Mouse (Mus musculus) ZHBTc4 (cell line): ENCODE results near the gene Kmt2b.

Experiments
- DNase-seq: peaks from one replicate; pipeline ENCODE4 v3.0.0-alpha.2; 2011; ENCODE audit warnings: low read depth, low spot score

Gene Kmt2b

DNA sequence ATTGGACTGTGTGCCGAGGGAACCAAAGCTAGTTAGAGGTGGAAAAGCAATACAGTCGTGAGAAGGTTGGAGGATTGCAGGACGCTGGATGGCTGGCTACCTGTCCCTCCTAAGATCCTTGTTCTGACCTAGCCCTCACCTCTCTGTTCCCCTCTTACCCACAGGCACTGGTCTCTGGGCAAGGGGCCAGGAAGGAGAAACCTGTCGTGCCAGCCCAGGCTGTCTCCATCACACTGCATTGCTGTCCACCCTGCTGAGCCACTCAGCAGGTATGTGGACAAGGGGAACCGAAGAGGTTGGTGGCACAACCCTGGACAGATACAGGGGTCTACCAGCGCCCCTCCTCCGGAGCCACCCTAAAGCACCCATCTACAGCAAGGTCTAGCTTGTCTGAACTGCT is 12.1 kb upstream of the Kmt2b start:
- no peak for DNase-seq

DNA sequence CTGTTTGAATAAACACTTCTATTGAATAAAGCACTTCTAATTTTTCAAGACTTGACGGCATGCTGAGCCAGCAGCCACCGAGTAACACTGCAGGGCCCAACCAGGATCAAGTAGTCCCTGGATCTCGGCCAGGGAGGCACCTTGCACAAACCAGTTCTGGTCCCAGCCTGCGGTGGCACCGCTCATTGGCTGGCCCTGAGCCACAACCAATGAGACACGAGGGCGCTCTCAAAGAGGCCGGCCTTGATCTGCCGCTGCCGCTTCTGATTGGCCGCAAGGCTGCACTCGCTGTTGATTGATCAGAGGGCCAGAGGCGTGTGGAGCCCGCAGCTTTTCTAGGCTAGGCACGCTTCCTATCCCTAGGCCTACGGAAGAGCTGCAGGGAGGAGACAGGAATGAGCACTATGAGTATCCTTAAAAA is 11.4 kb upstream of the Kmt2b start:
- peak; percentile 99 for DNase-seq

DNA sequence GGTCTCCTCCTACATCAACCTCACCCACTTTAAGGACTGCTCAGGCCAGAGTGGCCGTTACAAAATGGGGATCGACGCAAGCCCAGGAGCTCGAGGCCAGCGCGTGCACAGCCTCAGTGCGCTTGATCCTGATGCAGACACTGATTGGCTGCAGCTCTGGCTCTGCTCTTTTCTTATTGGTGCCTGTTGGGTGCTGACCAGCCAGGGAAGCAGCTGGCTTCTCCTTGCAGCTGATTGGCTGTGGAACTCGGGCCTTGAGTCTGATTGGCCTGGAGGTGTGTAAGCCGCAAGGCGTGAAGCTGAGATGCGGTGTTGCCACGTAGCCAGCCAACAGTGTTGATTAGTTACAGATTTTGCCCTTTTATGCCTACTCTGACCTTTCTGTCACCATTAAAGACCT is 10.3 kb upstream of the Kmt2b start, which contains the start of gene Zbtb32:
Zbtb32 (minus strand) TSS at position 124 of the 400 bp plus-strand sequence.
- peak; percentile 84 for DNase-seq

DNA sequence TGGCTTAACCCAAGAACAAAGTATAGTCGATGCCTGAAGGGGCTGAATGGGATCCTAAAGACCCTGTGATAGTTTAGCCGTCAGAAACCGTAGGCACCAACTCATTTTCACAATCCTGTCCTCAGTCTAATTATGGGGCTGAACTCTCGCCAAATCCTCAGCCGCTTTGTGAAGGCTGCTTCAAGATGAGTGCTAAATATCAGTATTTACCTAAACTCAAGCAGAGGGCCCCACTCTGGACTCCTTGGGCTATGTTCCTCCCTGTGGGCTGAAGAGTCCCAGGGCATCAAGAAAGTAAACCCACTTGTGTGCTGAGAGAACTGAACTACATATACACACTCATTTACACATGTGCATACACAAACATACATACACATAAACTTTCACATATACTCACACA is 8.3 kb upstream of the Kmt2b start:
- no peak for DNase-seq

DNA sequence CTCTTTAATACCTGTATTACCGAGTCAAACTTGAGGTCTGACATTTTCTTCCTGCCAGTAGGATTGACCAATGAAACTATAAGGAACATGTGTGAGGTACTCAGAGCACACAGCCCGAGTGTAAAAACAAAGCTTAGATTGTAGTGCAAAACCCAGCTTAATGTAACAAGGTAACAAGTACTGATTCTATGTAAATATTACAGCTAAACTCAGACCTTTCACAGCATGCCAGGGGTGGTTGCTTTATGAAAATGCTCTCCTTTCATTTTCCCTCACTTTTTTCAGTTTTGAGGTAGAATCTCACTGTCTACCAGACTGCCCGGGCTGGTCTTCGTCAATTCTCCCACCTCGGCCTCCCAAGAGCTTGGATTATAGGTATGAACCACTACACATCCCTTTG is 7.6 kb upstream of the Kmt2b start:
- DNase-seq = no peak

DNA sequence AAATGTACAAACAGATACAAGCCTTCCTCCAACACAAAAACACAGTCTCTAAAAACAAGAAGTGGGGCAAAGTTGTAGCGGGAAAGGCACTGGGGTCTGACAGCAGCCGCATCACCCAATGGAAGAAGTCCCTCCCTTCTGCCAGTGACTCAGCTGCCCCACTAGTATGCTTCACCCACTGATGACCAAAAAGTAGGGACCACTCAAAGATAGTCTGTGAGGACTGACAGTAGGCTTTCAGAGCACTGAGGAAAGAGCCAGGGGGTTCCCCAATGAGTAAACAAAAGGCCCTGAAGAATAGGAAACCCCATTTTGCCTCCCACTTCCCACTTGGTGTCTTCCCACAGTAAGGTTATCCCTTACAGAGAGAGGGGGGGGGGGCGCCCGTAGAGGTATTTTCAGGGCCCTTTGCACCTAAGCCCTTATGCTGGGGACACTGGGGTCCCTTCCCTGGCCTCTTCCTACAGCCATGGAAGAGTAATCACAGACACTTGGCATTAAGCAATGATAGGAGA is 6.0 kb upstream of the Kmt2b start:
- DNase-seq = no peak

DNA sequence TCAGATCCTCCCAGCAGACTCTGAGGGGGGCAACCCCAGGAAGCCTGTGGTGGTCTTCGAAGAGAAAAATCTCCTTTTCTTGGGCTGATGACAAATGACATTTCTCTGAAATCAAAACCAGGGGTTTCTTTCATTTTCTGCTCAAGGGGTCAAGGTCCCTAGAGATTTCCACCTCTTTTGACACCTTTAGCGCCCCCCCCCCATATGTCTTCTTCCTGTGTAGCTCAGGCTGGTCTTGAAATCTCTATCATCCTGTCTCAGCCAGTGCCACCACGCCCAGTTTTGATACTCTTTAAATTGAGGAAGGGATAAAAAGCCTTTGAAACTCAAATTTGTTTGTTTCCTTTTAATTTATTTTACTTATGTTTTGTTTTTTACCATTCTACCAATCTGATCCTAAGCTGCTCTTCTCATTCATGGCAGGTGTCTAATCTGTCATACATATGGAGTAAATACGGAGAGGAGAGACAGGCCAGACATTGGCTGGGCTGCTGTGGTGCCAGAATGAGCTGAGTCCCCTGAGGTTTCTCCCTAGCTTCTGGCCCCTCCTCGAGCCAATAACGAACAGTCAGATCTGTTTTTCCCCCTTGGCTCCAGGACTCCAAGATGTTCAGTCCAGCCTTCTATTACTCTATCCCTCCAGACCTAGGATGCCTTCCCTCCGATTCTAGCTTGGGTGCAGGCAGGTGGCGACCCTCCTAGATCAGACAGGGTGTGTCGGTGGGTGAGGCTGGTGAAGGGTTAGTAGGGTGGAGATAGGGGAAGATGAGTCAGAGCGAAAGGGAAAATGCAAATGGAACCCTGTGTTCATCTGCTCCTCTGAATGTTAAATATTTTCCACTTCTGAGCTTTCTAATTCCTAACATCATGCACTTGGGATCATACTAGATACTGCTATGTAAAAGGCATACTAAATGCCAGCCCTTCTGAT is 5.3 kb upstream of the Kmt2b start:
- DNase-seq = no peak

DNA sequence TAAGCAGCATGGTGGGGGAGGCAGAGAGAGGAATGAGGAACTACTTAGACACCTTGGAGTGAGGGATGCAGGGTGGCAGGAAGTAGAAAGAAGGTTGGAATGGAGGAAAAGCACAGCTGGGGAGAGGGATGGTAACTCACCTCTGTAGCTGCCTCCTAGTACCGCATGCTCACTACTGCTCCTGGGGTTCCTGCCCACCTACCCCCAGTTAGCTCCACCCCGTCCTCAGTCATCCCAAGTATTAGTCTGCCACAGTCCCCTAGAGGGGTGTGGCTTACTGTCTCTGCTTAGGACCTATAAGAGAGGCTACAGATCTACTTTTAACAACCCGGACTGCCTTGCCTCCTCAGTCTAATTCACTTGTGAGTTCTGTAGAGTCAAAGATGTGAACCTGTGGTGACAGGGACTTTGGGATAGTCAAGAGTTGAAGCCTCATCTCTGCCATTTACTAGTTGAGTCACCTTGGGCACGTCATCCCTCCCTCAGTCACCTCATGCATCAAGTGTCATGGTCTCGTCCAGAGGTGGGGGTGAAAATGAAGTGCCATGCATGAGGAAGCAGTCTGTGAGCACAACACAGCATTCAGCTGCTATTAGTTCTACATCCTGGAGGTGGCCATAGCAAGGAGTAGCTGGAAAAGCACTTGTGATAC is 4.4 kb upstream of the Kmt2b start:
- DNase-seq = peak; percentile 48

DNA sequence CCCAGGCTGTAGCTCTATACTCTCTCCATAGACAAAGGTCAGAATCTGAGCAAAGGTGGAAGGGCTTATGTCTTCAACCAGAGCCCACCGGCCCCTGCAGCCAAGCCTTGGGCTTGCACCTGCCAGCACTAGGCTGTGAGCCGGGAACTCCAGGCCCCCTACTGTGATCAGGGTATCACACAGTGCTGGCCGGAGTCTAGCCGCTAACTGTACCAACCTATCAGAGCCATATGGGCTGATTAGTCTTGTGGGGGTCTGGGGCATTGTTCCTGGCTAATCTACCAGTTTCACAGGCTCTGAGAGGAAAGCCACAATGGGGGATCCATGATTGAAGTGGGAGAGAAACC is 3.1 kb upstream of the Kmt2b start:
- DNase-seq = peak; percentile 30

DNA sequence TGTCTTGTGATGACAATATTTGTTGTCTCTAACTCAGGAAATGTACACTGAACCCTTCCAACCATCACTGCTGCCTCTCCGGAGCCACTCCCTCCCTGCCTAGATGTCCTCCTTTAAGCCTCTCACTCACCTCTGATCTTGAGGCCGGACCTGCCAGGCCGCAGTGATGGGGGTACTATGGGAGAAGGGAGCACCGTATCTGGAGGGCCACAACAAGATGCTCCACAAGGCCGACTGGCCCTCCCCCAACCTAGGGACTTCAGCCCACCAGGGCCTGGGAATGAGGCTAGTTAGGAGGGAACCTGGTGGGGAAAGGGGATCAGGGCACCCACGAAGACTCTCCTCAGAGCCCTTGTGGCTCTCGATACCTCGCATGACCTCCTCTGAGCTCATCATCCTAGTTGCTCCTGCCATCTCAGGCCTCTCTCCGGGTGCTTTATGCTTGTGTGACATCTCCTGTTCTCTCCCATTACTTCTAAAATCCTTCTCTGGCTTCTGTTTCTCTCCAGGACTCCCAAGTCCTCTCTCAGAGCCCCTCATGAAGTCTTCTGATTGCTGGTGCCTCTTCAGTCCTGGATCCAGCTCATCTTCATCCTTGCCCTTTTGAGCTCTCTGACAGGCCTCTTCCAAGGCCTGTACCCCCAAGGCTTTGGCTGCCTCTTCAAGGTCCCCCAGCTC is 2.5 kb upstream of the Kmt2b start:
- DNase-seq = no peak

DNA sequence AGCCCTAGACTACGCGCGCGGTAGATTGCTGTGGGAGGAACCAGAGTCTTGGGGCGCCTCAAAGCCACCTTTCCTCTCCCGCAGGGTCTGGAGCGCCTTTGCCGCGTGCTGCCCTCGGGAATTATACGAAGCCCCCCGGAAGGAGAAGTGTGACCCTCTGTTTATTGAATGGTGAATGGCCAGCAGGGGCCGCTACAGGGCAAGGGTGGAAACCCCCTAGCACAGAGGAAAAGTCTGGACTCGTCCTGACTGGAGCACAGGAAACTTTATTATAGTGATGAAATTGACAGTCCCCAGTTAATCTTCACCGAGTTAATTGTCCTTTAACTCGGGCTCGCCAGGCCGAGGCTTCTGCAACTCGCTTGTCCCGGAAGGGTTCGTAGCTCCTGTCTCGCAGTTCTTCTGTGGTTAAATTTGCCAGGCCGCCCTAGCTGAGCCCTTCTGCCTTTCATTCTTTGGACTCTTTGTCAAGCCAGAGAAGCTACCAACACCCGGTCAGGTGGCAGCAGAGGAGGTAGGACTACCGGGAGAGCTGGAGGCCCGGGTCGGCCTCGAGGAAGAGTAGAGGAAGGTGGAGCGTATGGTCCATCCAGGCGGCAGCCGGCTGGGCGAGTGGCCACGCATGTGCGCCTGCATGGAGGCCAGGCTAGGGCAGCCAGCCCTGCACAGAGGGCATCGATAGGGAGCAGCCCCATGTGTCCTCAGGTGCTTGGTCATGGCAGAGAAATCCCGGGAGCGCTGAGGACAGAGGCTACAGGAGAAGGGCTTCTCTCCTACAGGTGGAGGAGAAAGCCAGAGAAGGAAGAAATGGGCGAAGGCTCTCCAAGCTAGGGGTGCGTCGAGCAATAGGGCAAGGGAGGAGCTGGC is 1.1 kb upstream of the Kmt2b start:
- DNase-seq = peak; percentile 90

DNA sequence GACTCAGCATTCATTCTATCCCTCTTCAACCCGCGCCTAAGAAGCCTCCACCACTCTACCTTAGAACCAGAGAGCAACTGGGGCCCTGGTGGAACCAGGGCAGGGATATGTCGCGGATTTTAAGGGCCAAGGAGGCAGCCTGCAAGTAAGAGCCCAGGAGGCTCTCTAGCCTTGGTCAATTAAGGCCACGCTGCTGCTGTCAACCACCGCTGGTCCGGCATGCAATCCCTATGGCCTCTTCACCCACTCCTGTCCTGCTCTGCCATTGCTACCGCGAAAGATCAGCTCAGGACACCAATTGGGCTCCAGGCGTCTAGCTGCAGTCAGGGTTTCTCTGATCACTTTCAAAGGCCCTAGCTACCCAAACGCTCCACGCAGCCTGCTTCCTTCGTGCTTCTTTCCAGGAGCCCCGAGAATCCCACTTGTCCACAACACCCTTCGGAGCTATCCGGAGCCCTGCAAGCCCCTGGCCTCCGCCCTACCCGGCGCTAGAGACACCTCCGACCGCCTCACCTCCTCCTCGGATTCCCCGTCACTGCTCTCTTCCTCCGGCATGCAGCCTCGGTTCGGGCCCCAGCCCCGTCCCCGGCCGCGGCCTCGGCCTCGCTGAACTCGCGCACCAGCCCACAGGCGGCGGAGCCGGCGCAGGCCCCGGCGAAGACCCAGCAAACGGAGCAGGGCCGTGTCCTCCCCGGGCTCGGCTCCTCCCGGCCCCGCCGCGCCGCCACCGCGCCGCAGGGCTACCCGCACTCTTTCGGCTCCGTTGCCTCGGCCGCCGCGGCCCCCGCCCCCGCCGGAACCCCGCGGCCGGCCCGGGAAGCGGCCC is 471 bp downstream of the Kmt2b start:
- peak; percentile 45 for DNase-seq

DNA sequence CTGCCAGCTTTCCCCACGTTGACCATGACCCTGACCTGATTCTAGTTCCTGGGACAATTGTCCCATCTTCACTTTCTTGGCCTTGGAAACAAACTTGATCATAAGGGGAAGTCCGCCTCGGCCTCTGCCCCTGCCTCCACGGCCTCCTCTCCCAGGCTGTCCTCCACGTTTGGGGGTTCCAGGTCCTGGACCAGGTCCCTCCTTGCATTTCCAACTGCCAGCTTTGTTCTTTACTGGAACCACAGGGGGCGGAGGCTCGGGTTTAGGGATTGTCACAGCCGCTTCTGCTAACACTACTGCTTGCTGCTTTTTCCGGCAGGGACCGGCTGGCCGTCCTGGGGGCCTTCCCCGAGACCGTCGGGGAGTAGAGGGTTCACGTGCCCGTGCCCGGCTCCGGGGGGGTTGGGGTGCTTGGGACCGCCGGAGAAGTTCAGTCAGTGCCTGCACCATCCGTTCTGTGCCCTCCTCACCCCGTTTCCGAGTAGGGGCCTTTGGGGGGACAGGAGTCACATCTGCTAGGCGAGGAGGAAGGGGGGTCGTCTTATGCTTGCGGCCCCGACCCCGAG is 2.0 kb downstream of the Kmt2b start:
- DNase-seq = no peak

DNA sequence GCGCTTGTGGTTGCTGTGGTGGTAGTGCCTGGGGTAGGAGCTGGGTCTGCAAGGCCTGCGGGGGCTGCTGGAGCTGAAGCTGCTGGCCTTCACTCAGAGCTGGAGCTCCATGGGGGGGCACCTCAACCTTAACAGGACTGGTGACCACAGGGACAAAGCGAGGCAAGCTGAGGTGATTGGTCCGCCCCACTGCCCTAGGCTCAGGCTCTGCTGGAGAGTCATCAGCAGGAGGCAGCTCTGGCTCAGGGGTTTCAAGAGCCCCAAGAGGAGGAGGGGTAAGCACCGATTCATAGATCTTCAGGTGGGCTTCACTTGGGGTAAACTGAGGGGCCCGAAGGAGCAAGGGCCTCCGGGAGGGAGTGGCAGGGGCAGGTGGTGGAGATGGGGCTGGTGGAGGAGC is 3.4 kb downstream of the Kmt2b start:
- no peak for DNase-seq

DNA sequence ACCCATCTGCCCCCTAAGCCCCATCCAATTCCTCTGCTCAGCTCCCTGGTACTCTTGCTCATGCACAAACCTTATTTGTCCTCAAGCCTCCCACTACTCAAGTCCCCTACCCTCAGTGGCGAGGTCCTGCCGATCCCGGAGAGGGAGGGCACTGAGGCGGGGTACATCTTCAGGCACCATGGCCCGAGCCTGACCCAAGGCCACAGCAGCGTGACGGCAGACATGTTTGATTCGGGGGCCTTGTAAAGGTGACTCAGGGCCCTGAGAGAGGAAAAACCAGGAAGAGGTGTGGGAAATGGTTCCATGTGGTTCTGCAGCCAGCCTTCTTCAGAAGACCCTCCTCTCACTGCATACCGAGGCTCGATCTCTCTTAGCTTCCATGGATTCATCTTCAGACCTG is 4.2 kb downstream of the Kmt2b start:
- DNase-seq = no peak

DNA sequence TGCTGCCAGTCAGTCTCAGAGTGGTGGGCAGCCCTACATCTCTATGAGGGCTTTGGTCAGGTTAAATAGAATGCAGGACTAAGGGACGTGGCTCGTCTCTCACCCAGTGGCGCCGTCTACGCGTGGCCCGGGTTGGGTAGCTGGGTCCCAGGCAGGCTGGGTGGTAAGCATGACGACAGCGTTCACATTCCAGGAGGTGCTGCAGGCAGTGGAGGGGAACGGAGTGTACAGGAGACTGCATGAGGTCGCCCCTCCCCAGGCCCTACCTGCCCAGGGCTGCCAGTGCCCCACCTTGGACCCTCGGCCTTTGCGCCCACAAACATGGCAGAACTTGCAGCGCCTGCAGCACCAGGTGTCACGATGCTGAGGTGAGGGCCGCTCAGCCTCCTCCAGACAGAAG is 7.0 kb downstream of the Kmt2b start:
- DNase-seq = no peak

DNA sequence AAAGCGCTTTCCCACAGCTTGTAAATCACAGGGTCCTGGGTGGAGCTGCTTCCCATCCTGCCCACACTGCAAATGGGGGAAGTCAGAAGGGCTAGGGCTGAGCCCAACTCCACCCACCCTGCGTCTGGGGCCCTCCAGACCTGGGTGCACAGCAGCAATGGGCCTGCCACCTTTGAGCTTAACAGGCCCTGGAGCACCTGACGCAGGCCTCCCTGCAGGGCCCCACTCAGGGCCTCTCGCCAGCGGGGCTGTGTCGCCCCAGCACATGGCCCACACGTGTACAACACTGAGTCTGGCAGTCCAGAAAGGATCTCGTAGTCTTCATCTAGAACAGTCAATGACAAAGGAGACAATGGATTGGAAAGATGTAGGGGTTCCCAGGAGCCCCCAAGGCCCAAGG is 8.6 kb downstream of the Kmt2b start:
- no peak for DNase-seq

DNA sequence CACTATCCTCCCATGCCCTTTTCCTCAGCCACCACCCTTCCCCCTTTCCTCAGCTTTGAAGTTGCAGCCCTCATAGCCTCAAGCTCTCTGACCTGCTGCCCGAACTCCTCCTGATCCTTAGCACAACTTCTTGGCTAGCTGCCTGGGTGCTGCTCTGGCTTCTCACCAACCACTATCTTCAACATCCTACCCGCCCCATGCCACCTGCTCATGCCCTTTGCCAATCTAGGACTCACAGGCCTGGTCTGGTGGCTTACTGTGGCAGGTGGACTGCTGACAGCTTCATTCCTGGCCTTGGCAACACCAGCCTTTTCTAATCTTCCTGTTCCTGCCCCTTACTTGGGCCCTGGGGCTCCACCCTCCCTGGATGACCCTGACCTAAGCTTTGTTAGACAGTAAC is 15.6 kb downstream of the Kmt2b start:
- DNase-seq = no peak

DNA sequence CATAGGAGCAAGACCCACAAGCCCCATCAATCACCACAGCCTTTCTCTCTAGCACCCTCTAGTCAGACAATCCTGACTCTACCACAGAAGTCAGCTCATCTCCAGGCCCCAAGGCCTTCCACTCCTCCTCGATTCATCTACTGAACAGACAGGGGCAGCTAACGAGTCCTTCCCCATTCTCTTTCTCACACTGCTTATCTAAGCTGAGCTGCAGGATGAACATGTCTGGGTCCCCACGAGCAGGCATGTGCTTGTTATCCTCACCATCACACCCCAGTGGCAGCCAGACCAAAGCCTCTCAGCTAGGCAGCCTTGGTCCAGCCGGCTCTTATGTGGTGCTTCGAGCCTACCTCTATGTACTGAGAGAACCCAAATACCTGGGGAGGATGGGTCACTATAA is 16.1 kb downstream of the Kmt2b start:
- DNase-seq = no peak

DNA sequence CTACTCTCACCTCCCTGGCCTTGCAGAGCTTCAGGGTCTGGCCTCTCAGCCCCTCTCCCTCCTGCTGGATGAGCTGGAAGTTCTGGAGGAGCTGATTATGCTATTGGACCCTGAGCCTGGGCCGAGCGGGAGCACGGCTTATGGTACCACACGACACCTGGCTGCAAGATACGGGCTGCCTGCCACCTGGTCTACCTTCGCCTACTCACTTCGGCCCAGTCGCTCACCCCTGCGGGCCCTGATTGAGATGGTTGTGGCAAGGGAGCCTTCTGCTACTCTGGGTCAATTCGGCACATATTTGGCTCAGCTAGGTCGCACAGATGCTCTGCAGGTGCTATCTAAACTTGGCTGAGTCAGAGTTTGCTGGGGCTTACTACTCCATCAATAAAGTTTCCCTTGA is 21.0 kb downstream of the Kmt2b start:
- DNase-seq = no peak
